Mouse (Mus musculus): ENCODE measurements around the gene Hddc3. TPM values are rescaled to one million over a fixed set of nuclear protein-coding genes. Genes with fewer than 3 reads are reported as not detected.

Gene Hddc3
- polyA plus RNA-seq, 1 experiment = 24.9 TPM

DNA sequence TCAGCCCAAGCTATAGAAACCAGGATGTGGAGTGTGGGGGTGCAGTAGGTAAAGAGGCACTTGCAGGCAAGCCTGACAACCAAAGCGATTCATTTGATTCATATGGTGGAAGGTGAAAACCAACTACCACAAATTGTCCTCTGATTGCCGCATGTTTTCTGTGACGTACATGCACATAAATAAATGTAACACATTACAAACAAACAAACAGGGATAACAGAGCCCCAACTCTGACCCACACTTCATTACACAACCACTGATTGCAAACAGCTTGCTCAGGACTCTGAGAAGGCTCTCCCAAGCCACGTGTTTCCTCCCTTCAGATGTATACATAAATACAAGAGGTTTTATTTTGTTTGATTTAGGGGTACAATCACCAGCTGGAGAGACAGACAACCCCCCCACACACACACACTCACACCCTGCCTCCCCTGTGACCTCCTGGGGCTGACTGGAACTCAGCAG, 27.1 kb downstream of the Hddc3 start:
- 2% methylated on average over 4 of the region's 4 CpGs for WGBS
- Histone ChIP-seq H3K4me3 (ENCODE audit: control insufficient read depth, insufficient read depth, low read length) (peak overlapping the region; percentile 65), H3K27ac (ENCODE audit: control insufficient read depth, insufficient read depth, low read length) (peak overlapping the region; percentile 71), H3K36me3 (ENCODE audit: control insufficient read depth, insufficient read depth, low read length) (peaks cover 16% of the 10 kb centered on the region), H3K4me1 (replicated peaks; ENCODE audit: control insufficient read depth, insufficient read depth, low read length) (peaks cover 48% of the 10 kb centered on the region), H3K27me3 (ENCODE audit: control insufficient read depth, insufficient read depth, low read length) (no peaks in the 10 kb centered on the region)
- DNase-seq = peak; percentile 31
- TF ChIP-seq CTCF (IDR thresholded peaks at IDR 0.05; ENCODE audit: borderline replicate concordance, control insufficient read depth, extremely low read depth, insufficient read depth, low read length, poor library complexity) = no peak
- no peak for TF ChIP-seq POLR2A (IDR thresholded peaks at IDR 0.05; ENCODE audit: control insufficient read depth, extremely low read depth, insufficient read depth, low read length, poor library complexity)

DNA sequence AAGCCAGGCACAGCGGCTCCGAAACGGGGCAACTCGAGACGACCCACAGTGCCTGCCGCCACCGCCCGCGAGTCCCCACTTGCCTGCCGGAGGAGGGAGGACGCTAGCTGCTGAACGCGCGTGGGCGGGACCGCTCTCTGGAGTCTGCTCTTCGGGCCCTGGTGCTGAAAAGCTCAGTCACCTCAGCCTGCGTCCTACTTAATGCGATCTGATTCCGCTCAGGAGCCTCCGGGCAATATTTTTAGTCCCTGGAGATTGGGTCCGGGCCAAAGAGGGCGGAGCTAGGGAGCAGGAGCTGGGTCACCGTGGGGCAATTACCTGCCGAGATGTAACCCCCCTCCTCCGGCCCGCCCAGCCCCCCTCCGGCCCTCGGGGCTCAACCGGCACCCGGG, 27.7 kb downstream of the Hddc3 start:
- Histone ChIP-seq H3K36me3 (ENCODE audit: control insufficient read depth, insufficient read depth, low read length) (peaks cover 16% of the 10 kb centered on the region), H3K4me1 (replicated peaks; ENCODE audit: control insufficient read depth, insufficient read depth, low read length) (peaks cover 55% of the 10 kb centered on the region), H3K27ac (ENCODE audit: control insufficient read depth, insufficient read depth, low read length) (peak overlapping the region; percentile 71), H3K27me3 (ENCODE audit: control insufficient read depth, insufficient read depth, low read length) (no peaks in the 10 kb centered on the region), H3K4me3 (ENCODE audit: control insufficient read depth, insufficient read depth, low read length) (peak overlapping the region; percentile 65)
- TF ChIP-seq CTCF (IDR thresholded peaks at IDR 0.05; ENCODE audit: borderline replicate concordance, control insufficient read depth, extremely low read depth, insufficient read depth, low read length, poor library complexity) = 0 out of 2 replicates have a peak, but pooled peaks have one; percentile 30
- TF ChIP-seq POLR2A (IDR thresholded peaks at IDR 0.05; ENCODE audit: control insufficient read depth, extremely low read depth, insufficient read depth, low read length, poor library complexity) = no peak
- under 1% methylated on average over 31 of the region's 31 CpGs for WGBS
- DNase-seq = peak; percentile 84

DNA sequence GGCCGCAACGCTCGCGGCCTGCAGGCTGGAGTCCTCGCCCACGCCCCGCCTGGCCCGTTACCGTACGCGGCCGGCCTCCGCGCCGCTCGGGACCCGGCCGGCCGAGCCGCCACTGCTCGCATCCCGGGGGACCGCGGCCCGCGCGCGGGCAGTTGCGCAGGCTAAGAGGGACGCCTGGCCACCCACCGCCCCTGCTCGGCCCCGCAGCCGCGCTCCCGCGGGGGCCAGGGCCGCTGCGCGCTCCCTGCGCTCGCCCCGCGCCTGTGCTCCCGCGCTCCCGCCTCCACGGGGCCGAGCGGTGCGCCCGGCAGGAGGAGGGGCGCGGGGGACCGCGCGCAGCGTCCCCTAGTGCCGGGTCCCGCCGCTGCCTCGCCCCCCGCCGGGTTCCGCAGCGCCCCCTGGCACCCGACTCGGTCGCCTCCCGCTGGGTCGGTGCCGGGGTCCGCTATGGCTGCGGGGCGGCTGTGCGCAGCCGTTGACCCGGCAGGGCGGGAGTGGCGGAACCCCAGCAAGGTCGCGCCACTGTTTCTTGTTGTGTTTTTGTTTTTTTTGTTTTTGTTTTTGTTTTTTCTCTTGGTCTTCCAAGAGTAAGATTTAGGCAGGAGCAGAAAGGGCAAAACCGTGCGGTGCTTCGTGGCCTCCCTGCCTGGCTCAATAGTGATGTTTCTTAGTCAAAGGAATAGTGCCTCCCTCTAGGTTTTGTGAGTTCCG, 28.3 kb downstream of the Hddc3 start, which contains the start of gene Man2a2:
Man2a2 (minus strand) TSS at position 335 of the 711 bp plus-strand sequence.
- under 1% methylated on average over 86 of the region's 86 CpGs for WGBS
- DNase-seq = peak; percentile 90
- H3K4me1 ChIP-seq (replicated peaks; ENCODE audit: control insufficient read depth, insufficient read depth, low read length) = peaks cover 59% of the 10 kb centered on the region
- H3K27ac ChIP-seq (ENCODE audit: control insufficient read depth, insufficient read depth, low read length) = peak within 1 kb of the TSS; percentile 71
- TF ChIP-seq CTCF (IDR thresholded peaks at IDR 0.05; ENCODE audit: borderline replicate concordance, control insufficient read depth, extremely low read depth, insufficient read depth, low read length, poor library complexity) = peak; percentile 100
- 0 out of 2 replicates have a peak, but pooled peaks have one; percentile 34 for TF ChIP-seq POLR2A (IDR thresholded peaks at IDR 0.05; ENCODE audit: control insufficient read depth, extremely low read depth, insufficient read depth, low read length, poor library complexity)
- peak within 1 kb of the TSS; percentile 65 for H3K4me3 ChIP-seq (ENCODE audit: control insufficient read depth, insufficient read depth, low read length)
- H3K27me3 ChIP-seq (ENCODE audit: control insufficient read depth, insufficient read depth, low read length) = no peaks in the 10 kb centered on the region
- peaks cover 16% of the 10 kb centered on the region for H3K36me3 ChIP-seq (ENCODE audit: control insufficient read depth, insufficient read depth, low read length)

DNA sequence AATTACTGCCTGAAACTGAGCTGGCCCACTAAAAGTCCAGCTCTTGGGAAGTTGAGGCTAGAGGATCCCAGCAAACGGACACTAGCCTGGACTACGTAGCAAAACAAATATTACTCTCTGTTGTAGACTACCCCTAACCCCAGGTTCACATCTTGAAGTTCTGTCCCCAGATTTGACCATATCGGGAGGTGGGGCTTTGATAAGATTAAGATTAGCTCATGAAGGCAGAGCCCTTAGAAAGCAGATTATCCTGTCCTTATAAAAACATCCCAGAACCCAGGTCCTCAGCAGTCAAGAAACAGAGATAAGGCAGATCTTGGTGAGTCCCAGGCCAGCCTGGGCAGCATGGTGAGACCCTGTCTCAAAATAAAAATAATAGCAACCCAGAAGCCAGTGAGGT, 29.3 kb downstream of the Hddc3 start:
- Histone ChIP-seq H3K4me1 (replicated peaks; ENCODE audit: control insufficient read depth, insufficient read depth, low read length) (peaks cover 63% of the 10 kb centered on the region), H3K27me3 (ENCODE audit: control insufficient read depth, insufficient read depth, low read length) (no peaks in the 10 kb centered on the region), H3K4me3 (ENCODE audit: control insufficient read depth, insufficient read depth, low read length) (no peak overlapping the region), H3K27ac (ENCODE audit: control insufficient read depth, insufficient read depth, low read length) (peak overlapping the region; percentile 25; the same call in 1 of the 2 replicates), H3K36me3 (ENCODE audit: control insufficient read depth, insufficient read depth, low read length) (peaks cover 9% of the 10 kb centered on the region)
- TF ChIP-seq POLR2A (IDR thresholded peaks at IDR 0.05; ENCODE audit: control insufficient read depth, extremely low read depth, insufficient read depth, low read length, poor library complexity) (no peak), CTCF (IDR thresholded peaks at IDR 0.05; ENCODE audit: borderline replicate concordance, control insufficient read depth, extremely low read depth, insufficient read depth, low read length, poor library complexity) (no peak)
- 90% methylated on average over 3 of the region's 3 CpGs for WGBS
- no peak for DNase-seq

DNA sequence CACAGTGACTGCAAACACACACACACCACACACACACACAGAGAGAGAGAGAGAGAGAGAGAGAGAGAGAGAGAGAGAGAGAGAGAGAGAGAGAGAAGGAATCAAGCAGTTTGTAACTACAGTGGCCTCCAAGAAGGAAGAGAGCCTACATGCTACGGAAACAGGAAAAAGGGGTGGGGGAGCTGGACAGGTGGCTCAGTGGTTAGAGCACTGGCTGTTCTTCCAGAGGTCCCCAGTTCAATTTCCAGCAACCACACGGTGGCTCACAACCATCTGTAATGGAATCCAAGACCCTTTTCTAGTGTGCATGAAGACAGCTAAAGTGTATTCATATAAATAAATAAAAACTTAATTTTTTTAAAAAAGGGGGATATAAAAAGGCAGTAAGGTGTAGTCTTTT, 29.8 kb downstream of the Hddc3 start:
- Histone ChIP-seq H3K36me3 (ENCODE audit: control insufficient read depth, insufficient read depth, low read length) (peaks cover 4% of the 10 kb centered on the region; the same call in 1 of the 2 replicates), H3K27me3 (ENCODE audit: control insufficient read depth, insufficient read depth, low read length) (no peaks in the 10 kb centered on the region), H3K4me1 (replicated peaks; ENCODE audit: control insufficient read depth, insufficient read depth, low read length) (peaks cover 63% of the 10 kb centered on the region), H3K27ac (ENCODE audit: control insufficient read depth, insufficient read depth, low read length) (peak overlapping the region; percentile 70; the same call in 1 of the 2 replicates), H3K4me3 (ENCODE audit: control insufficient read depth, insufficient read depth, low read length) (no peak overlapping the region)
- DNase-seq = peak; percentile 56
- 27% methylated on average over 2 of the region's 2 CpGs for WGBS
- TF ChIP-seq POLR2A (IDR thresholded peaks at IDR 0.05; ENCODE audit: control insufficient read depth, extremely low read depth, insufficient read depth, low read length, poor library complexity) (no peak), CTCF (IDR thresholded peaks at IDR 0.05; ENCODE audit: borderline replicate concordance, control insufficient read depth, extremely low read depth, insufficient read depth, low read length, poor library complexity) (no peak)

DNA sequence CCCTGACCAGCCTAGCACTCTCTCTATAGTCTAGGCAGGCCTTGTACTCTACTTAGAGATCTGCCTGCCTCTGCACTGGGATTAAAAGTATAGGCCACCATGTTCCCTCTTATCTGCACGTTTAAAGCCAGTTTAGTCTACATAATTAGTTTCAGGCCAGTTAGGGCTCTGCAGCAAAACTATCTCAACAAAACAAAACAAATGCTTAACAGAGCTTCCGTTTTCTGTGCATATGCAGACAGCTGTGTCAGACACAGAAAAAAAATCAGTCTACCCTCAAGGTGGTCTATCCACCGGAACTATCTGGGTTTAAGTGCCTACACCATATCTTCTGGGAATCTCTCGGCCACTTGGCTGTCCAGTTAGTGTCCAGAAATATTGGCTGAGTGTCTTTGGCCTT, 30.4 kb downstream of the Hddc3 start:
- H3K27ac ChIP-seq (ENCODE audit: control insufficient read depth, insufficient read depth, low read length) = peak overlapping the region; percentile 70
- H3K4me1 ChIP-seq (replicated peaks; ENCODE audit: control insufficient read depth, insufficient read depth, low read length) = peaks cover 56% of the 10 kb centered on the region
- H3K36me3 ChIP-seq (ENCODE audit: control insufficient read depth, insufficient read depth, low read length) = no peaks in the 10 kb centered on the region
- 10% methylated on average over 4 of the region's 4 CpGs for WGBS
- no peaks in the 10 kb centered on the region for H3K27me3 ChIP-seq (ENCODE audit: control insufficient read depth, insufficient read depth, low read length)
- DNase-seq = peak; percentile 29
- H3K4me3 ChIP-seq (ENCODE audit: control insufficient read depth, insufficient read depth, low read length) = no peak overlapping the region
- TF ChIP-seq POLR2A (IDR thresholded peaks at IDR 0.05; ENCODE audit: control insufficient read depth, extremely low read depth, insufficient read depth, low read length, poor library complexity) (no peak), CTCF (IDR thresholded peaks at IDR 0.05; ENCODE audit: borderline replicate concordance, control insufficient read depth, extremely low read depth, insufficient read depth, low read length, poor library complexity) (no peak)

All from thymus, adult 2 months (tissue).